Mouse (Mus musculus) heart, postnatal 0 days (tissue): ENCODE results near the gene Akr7a5. TPM values are rescaled to one million over a fixed set of nuclear protein-coding genes. Genes with fewer than 3 reads are reported as not detected.

Experiments
- ATAC-seq: fragments of 200-750 bp; cut with Nextera tagmentation; 2 replicates; pipeline ENCODE4 v1.8.0; 2017; ENCODE audit warnings: low read depth, moderate number of reproducible peaks, moderate library complexity; ENCODE audit not compliant: insufficient read depth
- DNase-seq: peaks from one replicate; pipeline ENCODE4 v3.0.0-alpha.2; 2016; ENCODE audit warnings: low spot score
- H3K27ac ChIP-seq: fragments of 300-500 bp; sonication (generic); 2 replicates; pipeline ENCODE4 v1.5.1; 2014; ENCODE audit warnings: low read depth, mild to moderate bottlenecking
- H3K27me3 ChIP-seq: fragments of 300-500 bp; sonication (generic); 2 replicates; pipeline ENCODE4 v1.6.1; 2014; ENCODE audit warnings: low read length, mixed read lengths; ENCODE audit not compliant: control insufficient read depth, insufficient read depth
- H3K36me3 ChIP-seq: fragments of 300-500 bp; sonication (generic); replicated peaks from 2 replicates; pipeline ENCODE4 v1.6.1; 2014; ENCODE audit warnings: low read length, mixed read lengths; ENCODE audit not compliant: control insufficient read depth, insufficient read depth
- H3K4me1 ChIP-seq: fragments of 300-500 bp; sonication (generic); 2 replicates; pipeline ENCODE4 v1.6.1; 2014; ENCODE audit warnings: antibody characterized with exemption; ENCODE audit not compliant: control insufficient read depth, insufficient read depth
- H3K4me2 ChIP-seq: fragments of 300-500 bp; sonication (generic); 2 replicates; pipeline ENCODE4 v1.6.1; 2014; ENCODE audit warnings: low read depth, mild to moderate bottlenecking, low read length, moderate library complexity
- H3K4me3 ChIP-seq: fragments of 300-500 bp; sonication (generic); 2 replicates; pipeline ENCODE4 v1.5.1; 2014; ENCODE audit warnings: low read depth, low read length
- H3K9ac ChIP-seq: fragments of 300-500 bp; sonication (generic); replicated peaks from 2 replicates; pipeline ENCODE4 v1.6.1; 2014; ENCODE audit warnings: low read depth, low read length, mixed read lengths
- H3K9me3 ChIP-seq: fragments of 300-500 bp; sonication (generic); replicated peaks from 2 replicates; pipeline ENCODE4 v1.6.1; 2016; ENCODE audit warnings: low read length; ENCODE audit not compliant: control insufficient read depth
- CTCF ChIP-seq: IDR thresholded peaks from 2 replicates; pipeline ENCODE4 v1.5.1; 2016; ENCODE audit warnings: antibody characterized with exemption, control low read depth, low read depth
- EP300 ChIP-seq: IDR thresholded peaks from 2 replicates; pipeline ENCODE4 v1.6.1; 2016; ENCODE audit warnings: antibody characterized with exemption, low read depth
- WGBS: fragments of 180-500 bp; shearing (Covaris S2); extraction: QIAGEN DNeasy Blood & Tissue Kit; methylation state at CpG from one replicate; pipeline ENCODE4 v1.1.7; 2014; 5-methylcytosine and 5-hydroxymethylcytosine counted together
- polyA plus RNA-seq: library from polyadenylated mRNA; unstranded; fragments of >200 nt; fragmentation: Nextera tagmentation; extraction: Ambion mirVana; gene quantifications from 2 replicates; pipeline ENCODE4 v1.2.1, GENCODE M21; 2015
- total RNA-seq: library from RNA; depleted of rRNA; stranded (reverse); fragments of >200 nt; gene quantifications from 2 replicates; pipeline ENCODE4 v1.2.3, GENCODE M21; 2014; ENCODE audit warnings: low replicate concordance

Gene Akr7a5
- total and polyA plus RNA-seq, 2 experiments from 2014 or later: 62.5 to 65.3 TPM

DNA sequence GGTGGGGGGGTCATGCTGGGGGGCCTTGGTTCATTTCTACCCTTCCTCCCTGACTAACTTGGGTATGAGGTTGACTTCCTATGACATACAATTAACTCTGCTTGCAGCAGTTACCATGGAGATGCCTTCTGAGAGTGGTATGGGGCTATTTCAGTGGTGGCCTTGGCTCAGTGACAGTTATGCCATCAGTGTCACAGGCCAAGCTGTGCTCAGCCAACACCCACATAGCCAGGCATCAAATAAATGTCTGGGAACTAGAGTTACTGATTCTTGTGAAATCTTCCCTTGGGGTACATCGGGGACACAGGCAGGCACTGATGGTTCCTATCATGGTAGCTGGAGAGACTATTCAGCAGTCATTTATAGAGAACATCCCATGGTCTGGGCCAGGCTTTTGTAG is 42.3 kb upstream of the Akr7a5 start:
- Histone ChIP-seq H3K4me3 (no peak overlapping the region), H3K4me1 (no peaks in the 10 kb centered on the region), H3K9me3 (no peaks in the 10 kb centered on the region), H3K27ac (no peak overlapping the region), H3K27me3 (no peaks in the 10 kb centered on the region), H3K9ac (no peak overlapping the region), H3K4me2 (no peak overlapping the region), H3K36me3 (peaks cover 37% of the 10 kb centered on the region)
- WGBS: 86% methylated on average over 1 of the region's 1 CpGs
- no peak for TF ChIP-seq EP300
- TF ChIP-seq CTCF: no peak
- DNase-seq (no peak), ATAC-seq (no peak)

DNA sequence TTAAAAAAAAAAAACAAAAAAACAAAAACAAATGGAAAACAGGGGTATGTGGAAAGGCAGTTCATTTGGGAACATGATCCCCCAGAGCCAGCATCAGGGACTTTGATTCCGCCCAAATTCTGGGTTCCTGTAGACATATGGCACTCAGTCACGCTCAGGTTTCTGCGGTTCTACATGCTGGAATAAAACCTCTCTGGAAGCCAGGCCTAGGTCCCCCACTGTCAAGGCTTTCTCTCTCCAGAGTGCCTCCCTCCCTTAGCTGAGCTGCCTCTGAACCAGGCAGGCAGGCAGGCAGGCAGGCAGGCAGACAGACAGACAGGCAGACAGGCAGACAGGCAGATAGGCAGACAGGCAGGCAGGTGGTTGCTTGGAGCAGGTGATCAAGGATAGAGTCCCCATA is 40.4 kb upstream of the Akr7a5 start:
- 94% methylated on average over 3 of the region's 3 CpGs for WGBS

DNA sequence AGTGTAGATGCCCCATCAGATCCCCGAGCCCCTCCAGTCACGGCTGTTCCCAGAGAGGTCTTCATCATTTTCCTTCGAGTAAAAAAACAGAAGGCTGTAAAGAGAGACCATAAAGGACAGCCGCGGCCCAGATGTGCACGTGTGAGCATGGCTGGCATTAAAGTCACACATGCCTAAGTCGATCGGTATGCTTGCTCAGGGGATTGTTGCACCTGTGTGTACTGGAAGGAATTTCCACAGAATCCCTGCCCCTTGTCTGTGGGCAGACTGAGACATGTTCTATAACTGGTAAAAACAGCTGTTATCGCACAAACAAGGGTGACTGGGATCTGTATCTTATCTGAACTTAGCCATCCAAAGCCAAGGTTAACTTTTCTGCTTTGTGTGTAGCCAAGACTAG is 39.0 kb upstream of the Akr7a5 start:
- no peak overlapping the region for H3K4me2 ChIP-seq
- H3K9me3 ChIP-seq: no peaks in the 10 kb centered on the region
- no peaks in the 10 kb centered on the region for H3K4me1 ChIP-seq
- no peak overlapping the region for H3K27ac ChIP-seq
- WGBS: 78% methylated on average over 9 of the region's 9 CpGs
- ATAC-seq (no peak), DNase-seq (no peak)
- no peak overlapping the region for H3K4me3 ChIP-seq
- TF ChIP-seq CTCF (no peak), EP300 (no peak)
- H3K9ac ChIP-seq: no peak overlapping the region
- H3K27me3 ChIP-seq: no peaks in the 10 kb centered on the region
- H3K36me3 ChIP-seq: peaks cover 31% of the 10 kb centered on the region

More for the DNA sequence above, 40.4 kb upstream of the Akr7a5 start:
- Histone ChIP-seq H3K27ac (no peak overlapping the region), H3K27me3 (no peaks in the 10 kb centered on the region), H3K9ac (no peak overlapping the region), H3K36me3 (peaks cover 28% of the 10 kb centered on the region), H3K4me2 (no peak overlapping the region), H3K9me3 (no peaks in the 10 kb centered on the region), H3K4me3 (no peak overlapping the region), H3K4me1 (no peaks in the 10 kb centered on the region)
- ATAC-seq (no peak), DNase-seq (no peak)
- TF ChIP-seq EP300: no peak
- TF ChIP-seq CTCF: no peak

DNA sequence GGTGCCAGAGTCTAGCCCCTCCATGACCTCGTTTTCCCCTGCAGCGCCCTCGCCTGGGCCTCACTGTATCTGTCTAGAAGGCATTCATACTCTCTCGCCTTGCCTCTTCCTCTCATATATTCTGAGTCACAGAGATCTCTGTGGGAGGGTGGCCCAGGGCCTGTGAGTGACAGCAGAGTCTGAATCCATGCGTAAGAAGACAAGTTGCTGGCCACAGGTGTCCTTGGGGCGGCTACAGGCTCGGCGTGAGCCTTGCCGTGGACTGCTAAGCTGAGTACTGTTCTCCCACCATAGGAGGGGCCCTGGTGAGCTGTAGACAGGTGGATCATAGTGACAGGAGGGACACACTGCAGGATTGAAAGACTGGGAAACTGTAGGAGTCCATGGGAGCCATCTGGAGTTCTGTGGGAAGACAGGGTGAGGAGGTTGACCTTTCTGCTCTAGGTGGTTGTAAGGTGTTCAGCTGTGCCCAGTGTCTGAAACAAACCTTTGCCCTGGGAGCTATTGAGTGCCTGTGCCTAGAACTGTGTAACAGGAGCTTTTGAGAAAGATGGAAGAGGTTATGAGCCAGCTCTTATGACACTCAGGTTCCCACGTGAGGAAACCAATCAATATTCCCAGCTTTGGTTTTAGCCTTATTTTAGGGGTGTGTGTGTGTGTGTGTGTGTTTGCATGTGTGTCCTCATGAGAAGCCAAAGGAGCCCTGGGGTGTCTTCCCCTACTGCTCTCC is 37.4 kb upstream of the Akr7a5 start:
- no peak for ATAC-seq
- no peak overlapping the region for H3K4me3 ChIP-seq
- H3K9me3 ChIP-seq: no peaks in the 10 kb centered on the region
- H3K27me3 ChIP-seq: no peaks in the 10 kb centered on the region
- no peak overlapping the region for H3K9ac ChIP-seq
- peaks cover 31% of the 10 kb centered on the region for H3K36me3 ChIP-seq
- no peak for DNase-seq
- no peaks in the 10 kb centered on the region; the same call in 1 of the 2 replicates for H3K4me1 ChIP-seq
- WGBS: 91% methylated on average over 10 of the region's 10 CpGs
- TF ChIP-seq CTCF (no peak), EP300 (no peak)
- H3K4me2 ChIP-seq: no peak overlapping the region
- no peak overlapping the region for H3K27ac ChIP-seq

DNA sequence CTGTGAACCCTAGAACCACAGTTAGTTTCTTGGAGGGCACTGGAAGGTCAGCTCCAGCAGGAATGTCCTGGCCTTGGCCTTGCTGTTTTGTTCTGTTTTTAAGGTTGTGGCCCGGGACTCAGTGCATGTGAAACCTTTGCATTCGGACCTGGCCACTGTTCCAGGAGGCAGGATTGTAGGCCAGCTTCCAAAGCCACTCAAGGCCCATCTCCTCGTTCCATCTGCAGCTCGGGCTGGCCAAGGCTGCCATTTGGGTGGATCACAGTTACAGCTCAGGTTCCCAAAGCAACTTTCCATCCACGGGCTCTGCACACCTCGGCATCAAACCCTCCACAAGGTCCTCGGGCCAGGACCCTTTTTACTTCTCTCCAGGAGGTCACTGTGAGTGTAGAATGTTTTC is 36.0 kb upstream of the Akr7a5 start:
- no peak overlapping the region for H3K27ac ChIP-seq
- ATAC-seq: no peak
- H3K36me3 ChIP-seq: peaks cover 26% of the 10 kb centered on the region
- 72% methylated on average over 7 of the region's 7 CpGs for WGBS
- no peak overlapping the region for H3K4me2 ChIP-seq
- TF ChIP-seq EP300: no peak
- TF ChIP-seq CTCF: no peak
- no peaks in the 10 kb centered on the region; the same call in 1 of the 2 replicates for H3K4me1 ChIP-seq
- no peak for DNase-seq
- H3K4me3 ChIP-seq: no peak overlapping the region
- H3K27me3 ChIP-seq: no peaks in the 10 kb centered on the region
- no peaks in the 10 kb centered on the region for H3K9me3 ChIP-seq
- H3K9ac ChIP-seq: no peak overlapping the region

DNA sequence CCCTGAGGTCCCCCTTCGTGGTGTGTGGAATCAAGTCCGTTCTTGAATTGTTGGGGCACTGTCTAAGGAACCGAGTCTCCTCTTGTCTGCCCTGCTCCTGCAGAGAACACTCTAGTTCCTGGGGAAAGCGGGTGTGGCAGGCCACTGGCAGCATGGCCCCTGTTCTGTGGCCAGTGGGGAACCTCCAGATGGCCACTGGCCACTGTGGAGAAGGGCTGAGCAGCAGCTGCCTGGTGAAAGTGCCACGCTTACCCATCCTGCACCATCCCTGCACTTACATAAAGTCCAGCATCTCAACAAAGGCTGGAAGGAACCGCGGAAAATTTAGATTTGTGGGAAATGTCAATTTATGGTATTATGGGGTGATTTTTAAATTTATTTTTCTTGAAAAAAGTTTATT is 34.1 kb upstream of the Akr7a5 start:
- H3K4me2 ChIP-seq: no peak overlapping the region
- H3K4me3 ChIP-seq: no peak overlapping the region
- ATAC-seq (no peak), DNase-seq (no peak)
- no peak overlapping the region for H3K27ac ChIP-seq
- H3K36me3 ChIP-seq: peaks cover 42% of the 10 kb centered on the region
- H3K9ac ChIP-seq: no peak overlapping the region
- no peaks in the 10 kb centered on the region for H3K27me3 ChIP-seq
- H3K9me3 ChIP-seq: no peaks in the 10 kb centered on the region
- TF ChIP-seq CTCF: no peak
- TF ChIP-seq EP300: no peak
- 94% methylated on average over 7 of the region's 7 CpGs for WGBS
- H3K4me1 ChIP-seq: no peaks in the 10 kb centered on the region; the same call in 1 of the 2 replicates
